Mouse (Mus musculus) limb, embryonic 14.5 days (tissue): ENCODE data around the gene Ppp1r15a. TPM values are rescaled to one million over a fixed set of nuclear protein-coding genes. Genes with fewer than 3 reads are reported as not detected.

Experiments
- ATAC-seq: fragments of 200-750 bp; cut with Nextera tagmentation; 2 replicates; pipeline ENCODE4 v1.8.0; 2017; ENCODE audit warnings: low read depth, moderate number of reproducible peaks, moderate TSS enrichment; ENCODE audit not compliant: low FRiP score
- DNase-seq: peaks from one replicate; pipeline ENCODE4 v3.0.0-alpha.2; 2015; ENCODE audit warnings: low spot score
- H3K27ac ChIP-seq: fragments of 300-500 bp; sonication (generic); replicated peaks from 2 replicates; pipeline ENCODE4 v1.5.1; 2014; ENCODE audit warnings: low read depth, mild to moderate bottlenecking, low read length, moderate library complexity, mixed read lengths
- H3K27me3 ChIP-seq: fragments of 300-500 bp; sonication (generic); 2 replicates; pipeline ENCODE4 v1.6.1; 2014; ENCODE audit warnings: low read length, mixed read lengths; ENCODE audit not compliant: control insufficient read depth, insufficient read depth
- H3K36me3 ChIP-seq: fragments of 300-500 bp; sonication (generic); 2 replicates; pipeline ENCODE4 v1.6.1; 2014; ENCODE audit warnings: mild to moderate bottlenecking, low read length, moderate library complexity, mixed read lengths; ENCODE audit not compliant: control insufficient read depth, insufficient read depth
- H3K4me1 ChIP-seq: fragments of 300-500 bp; sonication (generic); 2 replicates; pipeline ENCODE4 v1.6.1; 2014; ENCODE audit warnings: antibody characterized with exemption, low read length, mixed read lengths; ENCODE audit not compliant: control insufficient read depth, insufficient read depth
- H3K4me2 ChIP-seq: fragments of 300-500 bp; sonication (generic); replicated peaks from 2 replicates; pipeline ENCODE4 v1.6.1; 2014; ENCODE audit warnings: low read depth, mild to moderate bottlenecking, low read length, moderate library complexity; ENCODE audit not compliant: severe bottlenecking
- H3K4me3 ChIP-seq: fragments of 300-500 bp; sonication (generic); replicated peaks from 2 replicates; pipeline ENCODE4 v1.5.1; 2014; ENCODE audit warnings: low read length
- H3K9ac ChIP-seq: fragments of 300-500 bp; sonication (generic); 2 replicates; pipeline ENCODE4 v1.6.1; 2014; ENCODE audit warnings: mild to moderate bottlenecking, low read depth, low read length, moderate library complexity; ENCODE audit not compliant: severe bottlenecking
- H3K9me3 ChIP-seq: fragments of 300-500 bp; sonication (generic); 2 replicates; pipeline ENCODE4 v1.6.1; 2016; ENCODE audit warnings: low read length; ENCODE audit not compliant: control insufficient read depth
- POLR2A ChIP-seq: fragments of 200-500 bp; IDR thresholded peaks from 2 replicates; pipeline ENCODE4 v1.8.0; 2012; ENCODE audit warnings: inconsistent platforms, mild to moderate bottlenecking, moderate library complexity, borderline replicate concordance; ENCODE audit not compliant: insufficient read depth, insufficient read length; ENCODE audit errors: extremely low read depth
- WGBS: fragments of 180-500 bp; shearing (Covaris S2); extraction: QIAGEN DNeasy Blood & Tissue Kit; methylation state at CpG from one replicate; pipeline ENCODE4 v1.1.7; 2014; 5-methylcytosine and 5-hydroxymethylcytosine counted together
- polyA plus RNA-seq, 2 experiments: library from polyadenylated mRNA; depleted of rRNA in 1 of 2; stranded (reverse) in 1 of 2; unstranded in 1 of 2; fragments of >200 nt; fragmentation: Nextera tagmentation in 1 of 2; extraction: Ambion mirVana in 1 of 2; gene quantifications; 2 replicates each; pipeline versions ENCODE4 v1.2.1 to v1.2.3; 2012 to 2014

The Ppp1r15a gene
- polyA plus RNA-seq (2012; rRNA removed) (27.5 and 29.8 TPM in 2 replicates), polyA plus RNA-seq (2014; fragmentation: Nextera tagmentation; extraction: Ambion mirVana) (21.2 and 22.1 TPM in 2 replicates)

DNA sequence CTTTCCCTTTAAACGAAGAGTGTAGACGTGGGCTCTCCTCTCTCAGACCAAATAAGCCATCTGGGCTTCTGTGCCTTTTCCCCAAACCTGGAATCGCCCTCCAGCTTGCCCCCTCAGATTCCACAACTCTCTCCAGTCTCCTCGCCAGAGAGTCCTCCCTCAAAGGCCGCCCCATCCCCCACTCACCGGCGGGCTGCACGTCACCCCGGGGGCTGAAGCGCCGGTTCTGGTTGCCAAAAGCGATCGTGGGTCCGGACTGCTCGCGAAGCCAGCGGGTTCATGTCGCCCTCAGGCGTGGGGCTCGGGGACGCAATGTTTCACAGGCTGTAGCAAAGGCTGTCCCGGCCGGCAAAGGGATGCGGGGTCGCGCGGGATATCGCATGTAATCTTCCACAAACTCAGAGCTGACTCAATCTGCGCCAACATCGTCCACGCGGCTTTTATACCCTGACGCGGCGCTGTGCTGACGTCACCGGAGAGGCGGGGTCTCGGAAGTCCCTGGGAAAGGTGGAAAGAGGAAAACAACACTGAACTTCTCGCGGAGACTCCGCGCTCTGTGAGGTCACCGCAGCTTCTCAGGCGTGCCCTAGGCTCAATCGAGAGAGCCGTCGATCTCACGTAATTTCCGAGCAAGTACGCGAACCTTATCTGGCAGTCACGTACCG is at the start of gene Ppp1r15a, which contains the start of gene Plekha4:
Gene Ppp1r15a (minus strand): TSS at position 460 of the 665 bp plus-strand sequence.
Gene Plekha4 (plus strand): TSS at position 522 of the 665 bp plus-strand sequence.
- peaks cover 15% of the 10 kb centered on the region for H3K36me3 ChIP-seq
- WGBS: under 1% methylated on average over 54 of the region's 54 CpGs
- peak; percentile 87; the same call in 1 of the 2 replicates for TF ChIP-seq POLR2A
- DNase-seq (peak; percentile 91), ATAC-seq (peak; percentile 91)
- peak within 1 kb of the TSS; percentile 91 for H3K9ac ChIP-seq
- no peaks in the 10 kb centered on the region for H3K9me3 ChIP-seq
- H3K4me2 ChIP-seq: peak within 1 kb of the TSS; percentile 79
- H3K4me3 ChIP-seq: peak within 1 kb of the TSS; percentile 82
- H3K27me3 ChIP-seq: no peaks in the 10 kb centered on the region
- peak within 1 kb of the TSS; percentile 95 for H3K27ac ChIP-seq
- H3K4me1 ChIP-seq: peaks cover 21% of the 10 kb centered on the region

- ATAC-seq (no peak), DNase-seq (no peak)
- H3K4me3 ChIP-seq: no peak overlapping the region
- H3K27ac ChIP-seq: no peak overlapping the region
- peaks cover 14% of the 10 kb centered on the region for H3K4me1 ChIP-seq
- H3K4me2 ChIP-seq: no peak overlapping the region
- 80% methylated on average over 15 of the region's 15 CpGs for WGBS
- no peaks in the 10 kb centered on the region for H3K9me3 ChIP-seq
- TF ChIP-seq POLR2A: no peak
- peaks cover 26% of the 10 kb centered on the region for H3K36me3 ChIP-seq
- H3K27me3 ChIP-seq: no peaks in the 10 kb centered on the region
- no peak overlapping the region for H3K9ac ChIP-seq
Observed at GRCm38 (mm10) chr7:45574472-45575379, 48.7 kb upstream of the Ppp1r15a start.

DNA sequence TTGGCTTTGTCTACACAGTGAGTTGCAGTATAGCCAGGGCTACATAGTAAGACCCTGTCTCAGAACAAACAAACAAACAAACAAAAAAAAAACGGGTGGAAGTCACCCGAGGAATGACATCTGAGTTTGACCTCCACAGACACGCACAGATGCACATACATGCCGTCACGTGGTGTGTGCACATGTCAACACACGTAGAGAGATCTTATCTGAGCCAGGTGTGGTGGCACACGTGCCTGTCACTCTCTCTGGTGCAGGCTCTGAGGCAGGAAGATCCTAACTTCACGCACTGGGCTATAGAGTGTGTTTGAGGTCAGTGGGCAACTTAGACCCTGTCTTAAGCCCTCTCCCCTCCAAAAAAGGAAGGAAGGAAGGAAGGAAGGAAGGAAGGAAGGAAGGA is 47.9 kb upstream of the Ppp1r15a start:
- no peak for DNase-seq
- no peak for ATAC-seq
- Histone ChIP-seq H3K27ac (no peak overlapping the region), H3K4me3 (no peak overlapping the region), H3K4me1 (peaks cover 15% of the 10 kb centered on the region), H3K9me3 (no peaks in the 10 kb centered on the region), H3K4me2 (no peak overlapping the region), H3K9ac (no peak overlapping the region), H3K36me3 (peaks cover 24% of the 10 kb centered on the region), H3K27me3 (no peaks in the 10 kb centered on the region)
- 71% methylated on average over 8 of the region's 8 CpGs for WGBS
- no peak for TF ChIP-seq POLR2A

DNA sequence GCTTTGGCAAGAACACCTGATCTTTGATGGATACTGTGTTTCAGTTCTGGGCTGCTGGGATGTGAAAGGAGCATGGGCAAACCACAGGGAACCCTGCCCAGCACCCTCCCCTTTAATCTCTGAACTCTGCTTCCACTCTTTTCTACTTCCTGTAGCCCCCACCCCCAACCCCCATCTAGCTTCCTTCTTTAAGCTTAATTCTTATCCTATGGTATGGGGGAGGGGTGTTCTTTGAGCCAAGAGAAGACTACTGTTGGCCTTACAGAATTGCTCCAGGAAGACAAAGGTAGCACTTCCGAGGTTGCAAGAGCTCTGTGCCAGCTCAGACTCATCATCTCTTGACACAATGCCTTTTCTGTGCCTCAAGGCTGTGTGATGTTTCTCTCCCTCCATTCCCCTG is 45.9 kb upstream of the Ppp1r15a start:
- no peak overlapping the region for H3K4me2 ChIP-seq
- peaks cover 18% of the 10 kb centered on the region for H3K36me3 ChIP-seq
- H3K27ac ChIP-seq: no peak overlapping the region
- H3K4me3 ChIP-seq: no peak overlapping the region
- no peak overlapping the region for H3K9ac ChIP-seq
- ATAC-seq (no peak), DNase-seq (no peak)
- 59% methylated on average over 1 of the region's 1 CpGs for WGBS
- peaks cover 21% of the 10 kb centered on the region for H3K4me1 ChIP-seq
- no peaks in the 10 kb centered on the region for H3K27me3 ChIP-seq
- H3K9me3 ChIP-seq: no peaks in the 10 kb centered on the region
- no peak for TF ChIP-seq POLR2A

- Histone ChIP-seq H3K36me3 (peaks cover 3% of the 10 kb centered on the region), H3K27ac (peak within 1 kb of the TSS; percentile 88), H3K9ac (peak within 1 kb of the TSS; percentile 80), H3K4me3 (peak within 1 kb of the TSS; percentile 72), H3K27me3 (no peaks in the 10 kb centered on the region), H3K4me2 (peak within 1 kb of the TSS; percentile 75), H3K4me1 (peaks cover 21% of the 10 kb centered on the region), H3K9me3 (no peaks in the 10 kb centered on the region)
- DNase-seq (peak; percentile 72), ATAC-seq (peak; percentile 68)
- no peak; the same call in 1 of the 2 replicates for TF ChIP-seq POLR2A
- under 1% methylated on average over 29 of the region's 42 CpGs for WGBS
Observed at GRCm38 (mm10) chr7:45570103-45570741, 44.2 kb upstream of the Ppp1r15a start, which contains the start of gene Bcat2. Gene Bcat2 (plus strand): TSS chr7:45570153.
